Mouse (Mus musculus) limb, embryonic 12.5 days (tissue): ENCODE data around the gene Nkx1-1. TPM values are rescaled to one million over a fixed set of nuclear protein-coding genes. Genes with fewer than 3 reads are reported as not detected.

Source experiments
- ATAC-seq: fragments of 200-750 bp; cut with Nextera tagmentation; 2 replicates; pipeline ENCODE4 v1.8.0; 2017; ENCODE audit warnings: low read depth, moderate TSS enrichment; ENCODE audit not compliant: insufficient number of reproducible peaks, insufficient read depth, low FRiP score, low TSS enrichment
- H3K27ac ChIP-seq: fragments of 300-500 bp; sonication (generic); 2 replicates; pipeline ENCODE4 v1.5.1; 2016; ENCODE audit warnings: mild to moderate bottlenecking, moderate library complexity
- H3K27me3 ChIP-seq: fragments of 300-500 bp; sonication (generic); 2 replicates; pipeline ENCODE4 v1.6.1; 2016; ENCODE audit warnings: mild to moderate bottlenecking, moderate library complexity
- H3K36me3 ChIP-seq: fragments of 300-500 bp; sonication (generic); 2 replicates; pipeline ENCODE4 v1.6.1; 2016; ENCODE audit warnings: mild to moderate bottlenecking, moderate library complexity
- H3K4me1 ChIP-seq: fragments of 300-500 bp; sonication (generic); replicated peaks from 2 replicates; pipeline ENCODE4 v1.6.1; 2016
- H3K4me2 ChIP-seq: fragments of 300-500 bp; sonication (generic); 2 replicates; pipeline ENCODE4 v1.6.1; 2016; ENCODE audit warnings: mild to moderate bottlenecking, moderate library complexity
- H3K4me3 ChIP-seq: fragments of 300-500 bp; sonication (generic); replicated peaks from 2 replicates; pipeline ENCODE4 v1.5.1; 2016; ENCODE audit warnings: mild to moderate bottlenecking
- H3K9ac ChIP-seq: fragments of 300-500 bp; sonication (generic); replicated peaks from 2 replicates; pipeline ENCODE4 v1.6.1; 2016; ENCODE audit warnings: mild to moderate bottlenecking, moderate library complexity
- H3K9me3 ChIP-seq: fragments of 300-500 bp; sonication (generic); 2 replicates; pipeline ENCODE4 v1.6.1; 2016; ENCODE audit warnings: mild to moderate bottlenecking, moderate library complexity
- WGBS: fragments of 180-500 bp; shearing (Covaris S2); methylation state at CpG from one replicate; pipeline ENCODE4 v1.1.7; 2016; 5-methylcytosine and 5-hydroxymethylcytosine counted together
- polyA plus RNA-seq: library from polyadenylated mRNA; unstranded; fragments of >200 nt; fragmentation: Nextera tagmentation; extraction: Ambion mirVana; gene quantifications from 2 replicates; pipeline ENCODE4 v1.2.1, GENCODE M21; 2016

Nkx1-1 gene
- not detected in 2 replicates for polyA plus RNA-seq

GRCm38 (mm10) chr5:33433201-33434138, at the start of gene Nkx1-1:
Nkx1-1 (minus strand) TSS chr5:33433976.
- no peak for ATAC-seq
- H3K27me3 ChIP-seq = peaks cover 99% of the 10 kb centered on the region
- 0 out of 2 replicates have a peak within 1 kb of the TSS, but pooled peaks have one; percentile 27 for H3K9ac ChIP-seq
- H3K36me3 ChIP-seq = no peaks in the 10 kb centered on the region
- WGBS = under 1% methylated on average over 89 of the region's 90 CpGs
- H3K9me3 ChIP-seq = no peaks in the 10 kb centered on the region
- peaks cover 33% of the 10 kb centered on the region for H3K4me1 ChIP-seq
- peak within 1 kb of the TSS; percentile 48 for H3K4me2 ChIP-seq
- H3K4me3 ChIP-seq = peak within 1 kb of the TSS; percentile 31
- no peak within 1 kb of the TSS for H3K27ac ChIP-seq

GRCm38 (mm10) chr5:33481318-33481685, 47.5 kb upstream of the Nkx1-1 start:
- Histone ChIP-seq H3K9ac (no peak overlapping the region), H3K36me3 (no peaks in the 10 kb centered on the region), H3K4me1 (no peaks in the 10 kb centered on the region; the same call in 1 of the 2 replicates), H3K9me3 (no peaks in the 10 kb centered on the region), H3K4me2 (no peak overlapping the region), H3K27me3 (peaks cover 48% of the 10 kb centered on the region), H3K27ac (no peak overlapping the region), H3K4me3 (no peak overlapping the region)
- no peak for ATAC-seq
- 11% methylated on average over 7 of the region's 7 CpGs for WGBS

GRCm38 (mm10) chr5:33480582-33481317, 47.0 kb upstream of the Nkx1-1 start:
- no peaks in the 10 kb centered on the region for H3K9me3 ChIP-seq
- no peak overlapping the region for H3K4me3 ChIP-seq
- no peak overlapping the region for H3K27ac ChIP-seq
- no peaks in the 10 kb centered on the region for H3K36me3 ChIP-seq
- ATAC-seq = no peak
- H3K4me2 ChIP-seq = no peak overlapping the region
- 57% methylated on average over 26 of the region's 26 CpGs for WGBS
- H3K27me3 ChIP-seq = peaks cover 42% of the 10 kb centered on the region
- H3K4me1 ChIP-seq = no peaks in the 10 kb centered on the region; the same call in 1 of the 2 replicates
- H3K9ac ChIP-seq = no peak overlapping the region

GRCm38 (mm10) chr5:33465464-33465863, 31.7 kb upstream of the Nkx1-1 start:
- no peaks in the 10 kb centered on the region for H3K9me3 ChIP-seq
- H3K27me3 ChIP-seq = peaks cover 31% of the 10 kb centered on the region
- H3K4me1 ChIP-seq = no peaks in the 10 kb centered on the region
- no peak overlapping the region for H3K4me3 ChIP-seq
- no peak overlapping the region for H3K27ac ChIP-seq
- no peak overlapping the region for H3K4me2 ChIP-seq
- WGBS = 54% methylated on average over 11 of the region's 11 CpGs
- no peak overlapping the region for H3K9ac ChIP-seq
- no peak for ATAC-seq
- H3K36me3 ChIP-seq = no peaks in the 10 kb centered on the region

GRCm38 (mm10) chr5:33464390-33464789, 30.6 kb upstream of the Nkx1-1 start:
- Histone ChIP-seq H3K36me3 (no peaks in the 10 kb centered on the region), H3K9me3 (no peaks in the 10 kb centered on the region), H3K27ac (no peak overlapping the region), H3K4me2 (no peak overlapping the region), H3K4me1 (no peaks in the 10 kb centered on the region), H3K4me3 (no peak overlapping the region), H3K27me3 (peaks cover 37% of the 10 kb centered on the region), H3K9ac (no peak overlapping the region)
- no peak for ATAC-seq
- WGBS = 53% methylated on average over 7 of the region's 7 CpGs

GRCm38 (mm10) chr5:33459111-33459510, 25.3 kb upstream of the Nkx1-1 start:
- Histone ChIP-seq H3K27ac (no peak overlapping the region), H3K36me3 (no peaks in the 10 kb centered on the region), H3K27me3 (peaks cover 28% of the 10 kb centered on the region), H3K4me1 (0 out of 2 replicates have a peak, but pooled peaks cover 3% of the 10 kb centered on the region), H3K9me3 (no peaks in the 10 kb centered on the region), H3K9ac (no peak overlapping the region), H3K4me3 (no peak overlapping the region), H3K4me2 (no peak overlapping the region)
- no peak for ATAC-seq
- 63% methylated on average over 2 of the region's 2 CpGs for WGBS

GRCm38 (mm10) chr5:33458132-33458622, 24.4 kb upstream of the Nkx1-1 start:
- no peaks in the 10 kb centered on the region for H3K36me3 ChIP-seq
- no peak overlapping the region for H3K9ac ChIP-seq
- H3K27me3 ChIP-seq = peaks cover 21% of the 10 kb centered on the region
- ATAC-seq = no peak
- H3K9me3 ChIP-seq = no peaks in the 10 kb centered on the region
- WGBS = 59% methylated on average over 3 of the region's 3 CpGs
- no peak overlapping the region for H3K27ac ChIP-seq
- H3K4me1 ChIP-seq = 0 out of 2 replicates have a peak, but pooled peaks cover 3% of the 10 kb centered on the region
- no peak overlapping the region for H3K4me3 ChIP-seq
- no peak overlapping the region for H3K4me2 ChIP-seq

GRCm38 (mm10) chr5:33455737-33456136, 22.0 kb upstream of the Nkx1-1 start:
- Histone ChIP-seq H3K27ac (no peak overlapping the region), H3K4me1 (0 out of 2 replicates have a peak, but pooled peaks cover 3% of the 10 kb centered on the region), H3K27me3 (peaks cover 19% of the 10 kb centered on the region), H3K36me3 (no peaks in the 10 kb centered on the region), H3K9ac (no peak overlapping the region), H3K4me3 (no peak overlapping the region), H3K4me2 (no peak overlapping the region), H3K9me3 (no peaks in the 10 kb centered on the region)
- 53% methylated on average over 8 of the region's 8 CpGs for WGBS
- ATAC-seq = no peak

- Histone ChIP-seq H3K9ac (no peak overlapping the region), H3K4me3 (no peak overlapping the region), H3K4me1 (peaks cover 6% of the 10 kb centered on the region), H3K4me2 (no peak overlapping the region), H3K27me3 (peaks cover 74% of the 10 kb centered on the region), H3K9me3 (no peaks in the 10 kb centered on the region), H3K27ac (no peak overlapping the region), H3K36me3 (no peaks in the 10 kb centered on the region)
- no peak for ATAC-seq
- 56% methylated on average over 9 of the region's 9 CpGs for WGBS
Observed at GRCm38 (mm10) chr5:33443794-33444193, 10.0 kb upstream of the Nkx1-1 start.

- Histone ChIP-seq H3K9ac (no peak overlapping the region; the same call in 1 of the 2 replicates), H3K4me2 (peak overlapping the region; percentile 55), H3K27me3 (peaks cover 80% of the 10 kb centered on the region), H3K4me3 (peak overlapping the region; percentile 32), H3K36me3 (no peaks in the 10 kb centered on the region), H3K27ac (no peak overlapping the region), H3K9me3 (no peaks in the 10 kb centered on the region), H3K4me1 (peaks cover 6% of the 10 kb centered on the region)
- no peak for ATAC-seq
- WGBS = 7% methylated on average over 56 of the region's 56 CpGs
Observed at GRCm38 (mm10) chr5:33442927-33443710, 9.3 kb upstream of the Nkx1-1 start.
